Comparison of ENCODE assay signal across 12 mouse cellular contexts in the genomic region with DNA sequence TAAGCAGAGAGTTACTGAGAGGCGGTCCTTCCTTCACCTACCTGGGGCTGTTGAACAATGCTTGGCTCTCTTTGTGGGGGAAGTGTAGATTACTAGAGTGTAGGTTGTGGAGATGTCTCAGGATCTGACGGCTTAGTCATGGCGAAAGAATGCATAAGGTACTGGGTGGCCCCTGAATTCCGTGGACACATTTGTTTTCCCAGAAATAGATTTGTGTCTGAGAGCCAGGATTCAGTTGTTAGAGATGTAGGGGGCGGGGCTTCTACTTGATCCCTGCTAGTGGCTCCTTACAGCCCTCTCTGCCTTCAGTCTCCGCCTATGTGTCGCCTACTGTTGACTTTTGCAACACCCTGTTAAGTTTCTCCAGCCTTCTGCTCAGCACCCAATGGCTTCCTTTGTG. TPM values are rescaled to one million over a fixed set of nuclear protein-coding genes. Genes with fewer than 3 reads are reported as not detected.
A peak's percentile ranks its signal among the peaks of the same experiment; 100 is the strongest.
DNase-seq lines count a peak whose midpoint lies in the region; ATAC-seq and TF ChIP-seq lines count a peak whose summit lies in the region.
"Had no signal": no experiment of that assay in that cellular context is flagged by ENCODE, and none has a peak within 500 bp of the region (broad histone marks: within the 10 kb centered on the region; RNA-seq: fewer than 3 reads in every experiment).

No protein-coding gene starts in this region.

- no peaks in the 10 kb centered on the region for H3K9me3 ChIP-seq in limb, embryonic 13.5 days
- no peaks in the 10 kb centered on the region for H3K9me3 ChIP-seq in limb, embryonic 10.5 days (replicated peaks)
- H3K9me3 ChIP-seq in limb, embryonic 14.5 days (ENCODE audit: control insufficient read depth, low read length) = no peaks in the 10 kb centered on the region
- no peaks in the 10 kb centered on the region for H3K9me3 ChIP-seq in stomach, embryonic 16.5 days (replicated peaks; ENCODE audit: control insufficient read depth, low read length)

- no peak overlapping the region for H3K4me3 ChIP-seq in limb, embryonic 13.5 days
- no peak overlapping the region for H3K4me3 ChIP-seq in limb, embryonic 10.5 days
- no peak overlapping the region for H3K4me3 ChIP-seq in limb, embryonic 14.5 days (replicated peaks; ENCODE audit: low read length)
- no peak overlapping the region for H3K4me3 ChIP-seq in stomach, embryonic 16.5 days (replicated peaks; ENCODE audit: low read length)
- H3K4me3 ChIP-seq: erythroblast, embryonic 14.5 days; layer of hippocampus, adult 2 months had no signal

- H3K9ac ChIP-seq in limb, embryonic 13.5 days = no peak overlapping the region
- no peak overlapping the region for H3K9ac ChIP-seq in limb, embryonic 14.5 days (ENCODE audit: low read depth, low read length, severe bottlenecking)
- no peak overlapping the region for H3K9ac ChIP-seq in stomach, embryonic 16.5 days (ENCODE audit: low read length)

- 0 out of 2 replicates have a peak overlapping the region, but pooled peaks have one; percentile 3 for H3K4me2 ChIP-seq in limb, embryonic 13.5 days (replicated peaks)
- no peak overlapping the region for H3K4me2 ChIP-seq in limb, embryonic 14.5 days (replicated peaks; ENCODE audit: low read depth, low read length, severe bottlenecking)
- no peak overlapping the region for H3K4me2 ChIP-seq in stomach, embryonic 16.5 days (ENCODE audit: low read depth, low read length)

- 0 out of 2 replicates have a peak, but pooled peaks cover 3% of the 10 kb centered on the region for H3K27me3 ChIP-seq in limb, embryonic 13.5 days
- peaks cover 9% of the 10 kb centered on the region; the same call in 1 of the 2 replicates for H3K27me3 ChIP-seq in limb, embryonic 10.5 days (ENCODE audit: low read depth, poor library complexity, severe bottlenecking)
- no peaks in the 10 kb centered on the region for H3K27me3 ChIP-seq in limb, embryonic 14.5 days (ENCODE audit: control insufficient read depth, insufficient read depth, low read length)
- H3K27me3 ChIP-seq in stomach, embryonic 16.5 days (ENCODE audit: control insufficient read depth, insufficient read depth, low read length) = no peaks in the 10 kb centered on the region

- ATAC-seq in limb, embryonic 13.5 days (ENCODE audit: low FRiP score, low read depth) = no peak
- ATAC-seq in limb, embryonic 14.5 days (ENCODE audit: low FRiP score, low read depth) = no peak
- peak; percentile 77 for ATAC-seq in stomach, embryonic 16.5 days (ENCODE audit: insufficient read depth, low FRiP score)

- no peak for TF ChIP-seq POLR2A in limb, embryonic 14.5 days (IDR thresholded peaks at IDR 0.05; ENCODE audit: borderline replicate concordance, extremely low read depth, insufficient read depth, insufficient read length)

- 53% methylated on average over 7 of the region's 7 CpGs for WGBS in limb, embryonic 13.5 days
- WGBS in limb, embryonic 10.5 days = 52% methylated on average over 7 of the region's 7 CpGs
- 48% methylated on average over 7 of the region's 7 CpGs for WGBS in limb, embryonic 14.5 days
- 48% methylated on average over 7 of the region's 7 CpGs for WGBS in stomach, embryonic 16.5 days

- peaks cover 86% of the 10 kb centered on the region for H3K4me1 ChIP-seq in limb, embryonic 13.5 days
- peaks cover 74% of the 10 kb centered on the region for H3K4me1 ChIP-seq in limb, embryonic 10.5 days
- H3K4me1 ChIP-seq in limb, embryonic 14.5 days (ENCODE audit: control insufficient read depth, insufficient read depth, low read length) = peaks cover 42% of the 10 kb centered on the region
- H3K4me1 ChIP-seq in stomach, embryonic 16.5 days (ENCODE audit: control insufficient read depth, insufficient read depth, low read length) = peaks cover 44% of the 10 kb centered on the region

- DNase-seq in embryo, embryonic 10 days (ENCODE audit: low spot score) = peak; percentile 31
- DNase-seq in embryo, embryonic 10.5 days (ENCODE audit: low spot score) = no peak
- DNase-seq in limb, embryonic 10.5 days (ENCODE audit: low spot score) = no peak
- DNase-seq in limb, embryonic 14.5 days (ENCODE audit: low spot score) = peak; percentile 54
- no peak for DNase-seq in layer of hippocampus, adult 9-11 months
- DNase-seq in adrenal gland, postnatal 36 days = no peak
- DNase-seq: cerebellum, postnatal 25 days; thymus, postnatal 4 days had no signal

- H3K27ac ChIP-seq in limb, embryonic 13.5 days = no peak overlapping the region
- H3K27ac ChIP-seq in limb, embryonic 10.5 days = no peak overlapping the region
- H3K27ac ChIP-seq in limb, embryonic 14.5 days (replicated peaks; ENCODE audit: low read depth, low read length) = no peak overlapping the region
- 0 out of 2 replicates have a peak overlapping the region, but pooled peaks have one; percentile 40 for H3K27ac ChIP-seq in stomach, embryonic 16.5 days (ENCODE audit: low read length)
- H3K27ac ChIP-seq: layer of hippocampus, adult 2 months had no signal

- H3K36me3 ChIP-seq in limb, embryonic 13.5 days = peaks cover 45% of the 10 kb centered on the region
- peaks cover 67% of the 10 kb centered on the region for H3K36me3 ChIP-seq in limb, embryonic 10.5 days
- peaks cover 21% of the 10 kb centered on the region for H3K36me3 ChIP-seq in limb, embryonic 14.5 days (ENCODE audit: control insufficient read depth, insufficient read depth, low read length)
- 0 out of 2 replicates have a peak, but pooled peaks cover 4% of the 10 kb centered on the region for H3K36me3 ChIP-seq in stomach, embryonic 16.5 days (ENCODE audit: control insufficient read depth, insufficient read depth, low read length)

RNA-seq across cellular contexts. Expression of a gene that starts 12.7 kb away (rescaled TPM):
- 180 and 190 TPM in 2 replicates for polyA plus RNA-seq in limb, embryonic 13.5 days (2015; fragmentation: Nextera tagmentation; extraction: Ambion mirVana)
- 96.4 and 166 TPM in 2 replicates for polyA plus RNA-seq in limb, embryonic 10.5 days (2016; fragmentation: Nextera tagmentation; extraction: Ambion mirVana)
- polyA plus RNA-seq in limb, embryonic 14.5 days (2012; rRNA removed) = 51.6 and 64.4 TPM in 2 replicates
- 134 and 151 TPM in 2 replicates for polyA plus RNA-seq in limb, embryonic 14.5 days (2014; fragmentation: Nextera tagmentation; extraction: Ambion mirVana)
- 76.8 and 81.3 TPM in 2 replicates for polyA plus RNA-seq in stomach, embryonic 16.5 days (2015; fragmentation: Nextera tagmentation; extraction: Ambion mirVana)
- 10 to 100 TPM; 22.7 to 28.3 TPM for total RNA-seq in adrenal gland, postnatal 36 days (2021)

Comparison
In these comparisons a context has a peak if more than half of its experiments do, and no peak if none do; other contexts are left out.
1. DNase-seq: peak in embryo, embryonic 10 days (single experiment) and limb, embryonic 14.5 days (single experiment); none in embryo, embryonic 10.5 days (single experiment), limb, embryonic 10.5 days (single experiment), layer of hippocampus, adult 9-11 months (single experiment) and adrenal gland, postnatal 36 days (0 of 2).